Mouse (Mus musculus): ENCODE measurements at regions not wholly inside any gene's neighbourhood (a gene's known extent, or its start where the extent isn't known, plus 50 kb on each side); places are given as distances from the start of the nearest gene placed in this dataset.

- no peak for DNase-seq
- intact Hi-C loops (cut with DNase I; ENCODE audit: low total_unique reads) = no loop called here
These were observed 106.6 kb upstream of the 2610301B20Rik start for GRCm38 (mm10) chr4:10767676-10768075.

- DNase-seq = no peak
- intact Hi-C loops (cut with DNase I; ENCODE audit: low total_unique reads) = no loop called here
These were observed 104.2 kb upstream of the 2610301B20Rik start for GRCm38 (mm10) chr4:10770026-10770643.

- intact Hi-C loops (cut with DNase I; ENCODE audit: low total_unique reads) = no loop called here
- DNase-seq = peak; percentile 43
These were observed 99.6 kb upstream of the 2610301B20Rik start for GRCm38 (mm10) chr4:10774557-10775215.

GRCm38 (mm10) chr4:10786701-10787100 is 87.6 kb upstream of the 2610301B20Rik start:
- DNase-seq = no peak
- intact Hi-C loops (cut with DNase I; ENCODE audit: low total_unique reads) = no loop called here

- no peak for DNase-seq
- intact Hi-C loops (cut with DNase I; ENCODE audit: low total_unique reads) = no loop called here
These were observed 86.0 kb upstream of the 2610301B20Rik start for GRCm38 (mm10) chr4:10788306-10788705.

GRCm38 (mm10) chr4:10789141-10789540 is 85.2 kb upstream of the 2610301B20Rik start:
- DNase-seq = no peak
- intact Hi-C loops (cut with DNase I; ENCODE audit: low total_unique reads) = no loop called here

GRCm38 (mm10) chr4:10792628-10793027 is 81.7 kb upstream of the 2610301B20Rik start:
- no peak for DNase-seq
- intact Hi-C loops (cut with DNase I; ENCODE audit: low total_unique reads) = no loop called here

- no peak for DNase-seq
- intact Hi-C loops (cut with DNase I; ENCODE audit: low total_unique reads) = no loop called here
These were observed 79.8 kb upstream of the 2610301B20Rik start for GRCm38 (mm10) chr4:10794471-10794870.

GRCm38 (mm10) chr4:10800780-10801553 is 73.3 kb upstream of the 2610301B20Rik start:
- intact Hi-C loops (cut with DNase I; ENCODE audit: low total_unique reads) = no loop called here
- no peak for DNase-seq

GRCm38 (mm10) chr4:10804735-10805134 is 69.6 kb upstream of the 2610301B20Rik start:
- intact Hi-C loops (cut with DNase I; ENCODE audit: low total_unique reads) = no loop called here
- no peak for DNase-seq

GRCm38 (mm10) chr4:10807260-10807659 is 67.0 kb upstream of the 2610301B20Rik start:
- no peak for DNase-seq

GRCm38 (mm10) chr4:10812931-10813330 is 61.4 kb upstream of the 2610301B20Rik start:
- no peak for DNase-seq
- intact Hi-C loops (cut with DNase I; ENCODE audit: low total_unique reads) = no loop called here

More at GRCm38 (mm10) chr4:10807260-10807659, 67.0 kb upstream of the 2610301B20Rik start:
- intact Hi-C loops (cut with DNase I; ENCODE audit: low total_unique reads) = no loop called here

Data from gastrocnemius, postnatal 14 days (tissue).